Mouse (Mus musculus): Measurements from ENCODE around the gene Spag7. TPM values are rescaled to one million over a fixed set of nuclear protein-coding genes. Genes with fewer than 3 reads are reported as not detected.

The Spag7 gene
- polyA plus RNA-seq, 1 experiment, result 52.4 TPM

- H3K79me2 ChIP-seq (ENCODE audit: control insufficient read depth, insufficient read depth), result no peaks in the 10 kb centered on the region
- H3K36me3 ChIP-seq (ENCODE audit: control insufficient read depth, insufficient read depth), result no peaks in the 10 kb centered on the region
- H3K4me3 ChIP-seq, result no peak overlapping the region
- H3K27me3 ChIP-seq (ENCODE audit: control insufficient read depth, insufficient read depth, insufficient read length), result no peaks in the 10 kb centered on the region
- H3ac ChIP-seq (ENCODE audit: control insufficient read depth, insufficient read length), result no peak overlapping the region
- TF ChIP-seq MYOG (IDR thresholded peaks at IDR 0.05; ENCODE audit: control insufficient read depth in 1 of 3, insufficient read depth in 1 of 3, insufficient read length in 2 of 3, low read depth in 2 of 3), result no peak
- no peak for TF ChIP-seq TCF3 (IDR thresholded peaks at IDR 0.05; ENCODE audit: insufficient read length, low read depth)
- no peak for TF ChIP-seq SRF (IDR thresholded peaks at IDR 0.05; ENCODE audit: control insufficient read depth, insufficient read length, low read depth)
- no peak for TF ChIP-seq POLR2A (IDR thresholded peaks at IDR 0.05; ENCODE audit: insufficient read length, low read depth)
- TF ChIP-seq CEBPB (IDR thresholded peaks at IDR 0.05; ENCODE audit: insufficient read depth, poor library complexity, severe bottlenecking), result no peak
- TF ChIP-seq REST (IDR thresholded peaks at IDR 0.05; ENCODE audit: insufficient read depth, insufficient read length), result no peak
- TF ChIP-seq POLR2AphosphoS2 (IDR thresholded peaks at IDR 0.05; ENCODE audit: insufficient read length, low read depth), result no peak
- TF ChIP-seq USF1 (IDR thresholded peaks at IDR 0.05; ENCODE audit: low read depth), result no peak
- TF ChIP-seq MAX (IDR thresholded peaks at IDR 0.05; ENCODE audit: low read depth), result no peak
- TF ChIP-seq E2F4 (IDR thresholded peaks at IDR 0.05; ENCODE audit: insufficient read depth), result no peak
- TF ChIP-seq TCF12 (IDR thresholded peaks at IDR 0.05; ENCODE audit: insufficient read depth, poor library complexity, severe bottlenecking), result no peak
- TF ChIP-seq MYOD1 (IDR thresholded peaks at IDR 0.05; ENCODE audit: control insufficient read depth in 1 of 3, insufficient read length in 2 of 3, low read depth in 2 of 3), result no peak
- H3K4me2 ChIP-seq (ENCODE audit: low read depth), result no peak overlapping the region
These were observed 42.3 kb downstream of the Spag7 start for GRCm38 (mm10) chr11:70626877-70627276.

GRCm38 (mm10) chr11:70625473-70625872 is 43.7 kb downstream of the Spag7 start:
- TF ChIP-seq USF1 (IDR thresholded peaks at IDR 0.05; ENCODE audit: low read depth) (peak; percentile 26), MAX (IDR thresholded peaks at IDR 0.05; ENCODE audit: low read depth) (no peak)
- no peaks in the 10 kb centered on the region for H3K79me2 ChIP-seq (ENCODE audit: control insufficient read depth, insufficient read depth)
- no peaks in the 10 kb centered on the region for H3K27me3 ChIP-seq (ENCODE audit: control insufficient read depth, insufficient read depth, insufficient read length)
- H3K4me2 ChIP-seq (ENCODE audit: low read depth), result no peak overlapping the region
- no peaks in the 10 kb centered on the region for H3K36me3 ChIP-seq (ENCODE audit: control insufficient read depth, insufficient read depth)
- H3K4me3 ChIP-seq, result no peak overlapping the region
- H3ac ChIP-seq (ENCODE audit: control insufficient read depth, insufficient read length), result no peak overlapping the region

- no peaks in the 10 kb centered on the region for H3K79me2 ChIP-seq (ENCODE audit: control insufficient read depth, insufficient read depth)
- no peak overlapping the region for H3K4me3 ChIP-seq
- TF ChIP-seq REST (IDR thresholded peaks at IDR 0.05; ENCODE audit: insufficient read depth, insufficient read length), result no peak
- no peak for TF ChIP-seq MYOG (IDR thresholded peaks at IDR 0.05; ENCODE audit: control insufficient read depth in 1 of 3, insufficient read depth in 1 of 3, insufficient read length in 2 of 3, low read depth in 2 of 3)
- no peak for TF ChIP-seq TCF3 (IDR thresholded peaks at IDR 0.05; ENCODE audit: insufficient read length, low read depth)
- no peak for TF ChIP-seq CEBPB (IDR thresholded peaks at IDR 0.05; ENCODE audit: insufficient read depth, poor library complexity, severe bottlenecking)
- TF ChIP-seq SRF (IDR thresholded peaks at IDR 0.05; ENCODE audit: control insufficient read depth, insufficient read length, low read depth), result no peak
- no peak for TF ChIP-seq POLR2A (IDR thresholded peaks at IDR 0.05; ENCODE audit: insufficient read length, low read depth)
- no peak for TF ChIP-seq TCF12 (IDR thresholded peaks at IDR 0.05; ENCODE audit: insufficient read depth, poor library complexity, severe bottlenecking)
- no peak for TF ChIP-seq MAX (IDR thresholded peaks at IDR 0.05; ENCODE audit: low read depth)
- TF ChIP-seq POLR2AphosphoS2 (IDR thresholded peaks at IDR 0.05; ENCODE audit: insufficient read length, low read depth), result no peak
- no peak for TF ChIP-seq USF1 (IDR thresholded peaks at IDR 0.05; ENCODE audit: low read depth)
- no peak for TF ChIP-seq E2F4 (IDR thresholded peaks at IDR 0.05; ENCODE audit: insufficient read depth)
- TF ChIP-seq MYOD1 (IDR thresholded peaks at IDR 0.05; ENCODE audit: control insufficient read depth in 1 of 3, insufficient read length in 2 of 3, low read depth in 2 of 3), result no peak
- no peaks in the 10 kb centered on the region for H3K27me3 ChIP-seq (ENCODE audit: control insufficient read depth, insufficient read depth, insufficient read length)
- no peaks in the 10 kb centered on the region for H3K36me3 ChIP-seq (ENCODE audit: control insufficient read depth, insufficient read depth)
- H3ac ChIP-seq (ENCODE audit: control insufficient read depth, insufficient read length), result no peak overlapping the region
- no peak overlapping the region for H3K4me2 ChIP-seq (ENCODE audit: low read depth)
These were observed 46.0 kb downstream of the Spag7 start for GRCm38 (mm10) chr11:70623053-70623742.

GRCm38 (mm10) chr11:70621972-70622814 is 47.0 kb downstream of the Spag7 start:
- TF ChIP-seq TCF12 (IDR thresholded peaks at IDR 0.05; ENCODE audit: insufficient read depth, poor library complexity, severe bottlenecking) (peak; percentile 18), MYOD1 (IDR thresholded peaks at IDR 0.05; ENCODE audit: control insufficient read depth in 1 of 3, insufficient read length in 2 of 3, low read depth in 2 of 3) (peak in 2 of 3 experiments; percentile 84 to 94), POLR2A (IDR thresholded peaks at IDR 0.05; ENCODE audit: insufficient read length, low read depth) (peak; percentile 27), POLR2AphosphoS2 (IDR thresholded peaks at IDR 0.05; ENCODE audit: insufficient read length, low read depth) (no peak), MYOG (IDR thresholded peaks at IDR 0.05; ENCODE audit: control insufficient read depth in 1 of 3, insufficient read depth in 1 of 3, insufficient read length in 2 of 3, low read depth in 2 of 3) (peak; percentile 67 to 95 (median 94))
- no peaks in the 10 kb centered on the region for H3K27me3 ChIP-seq (ENCODE audit: control insufficient read depth, insufficient read depth, insufficient read length)
- no peak overlapping the region for H3ac ChIP-seq (ENCODE audit: control insufficient read depth, insufficient read length)
- peak overlapping the region; percentile 62 for H3K4me2 ChIP-seq (ENCODE audit: low read depth)
- no peaks in the 10 kb centered on the region for H3K79me2 ChIP-seq (ENCODE audit: control insufficient read depth, insufficient read depth)
- no peaks in the 10 kb centered on the region for H3K36me3 ChIP-seq (ENCODE audit: control insufficient read depth, insufficient read depth)
- H3K4me3 ChIP-seq, result no peak overlapping the region

All from myocyte (in vitro differentiated cells).